In genomic region chr12:29920298-29920697, GRCm38 (mm10) we compare ENCODE assay signal across 18 mouse cellular contexts. TPM values are rescaled to one million over a fixed set of nuclear protein-coding genes. Genes with fewer than 3 reads are reported as not detected.
"Had no signal": no experiment of that assay in that cellular context is flagged by ENCODE, and none has a peak within 500 bp of the region (broad histone marks: within the 10 kb centered on the region; RNA-seq: fewer than 3 reads in every experiment).

No protein-coding gene starts in this region.

- H3K27me3 ChIP-seq: midbrain, embryonic 12.5 days; neural tube, embryonic 13.5 days; neural tube, embryonic 15.5 days; stomach, embryonic 15.5 days had no signal

- H3K4me3 ChIP-seq: midbrain, embryonic 10.5 days; midbrain, embryonic 12.5 days; neural tube, embryonic 13.5 days; neural tube, embryonic 15.5 days; stomach, embryonic 15.5 days had no signal

- DNase-seq: lung, adult 18-20 months; lung, embryonic 14.5 days; lung, postnatal 10 days; lung, postnatal 4 days; midbrain, embryonic 14.5 days; retina, postnatal 1 day; right cerebral cortex, postnatal 14 days; thymus, adult 2 months; thymus, postnatal 25 days had no signal

- H3K27ac ChIP-seq: midbrain, embryonic 10.5 days; midbrain, embryonic 12.5 days; neural tube, embryonic 13.5 days; neural tube, embryonic 15.5 days; stomach, embryonic 15.5 days; stomach, postnatal 0 days had no signal

- H3K4me2 ChIP-seq: lung, embryonic 14.5 days; midbrain, embryonic 12.5 days; neural tube, embryonic 13.5 days; neural tube, embryonic 15.5 days; stomach, embryonic 15.5 days had no signal

- H3K36me3 ChIP-seq: midbrain, embryonic 10.5 days; midbrain, embryonic 12.5 days; stomach, embryonic 15.5 days had no signal

RNA-seq across cellular contexts. Expression of gene Pxdn, which starts 17.1 kb away (rescaled TPM):
- total RNA-seq: megakaryocyte, adult 5-6 weeks; megakaryocyte-erythroid progenitor cell, adult 5-6 weeks; monocyte, adult 5-6 weeks had no signal
